Mouse (Mus musculus): ENCODE data around the gene Dnah14. TPM values are rescaled to one million over a fixed set of nuclear protein-coding genes. Genes with fewer than 3 reads are reported as not detected.
A peak's percentile ranks its signal among the peaks of the same experiment; 100 is the strongest.

The Dnah14 gene
- polyA plus RNA-seq, 1 experiment from 2014 or later: 0.93 TPM

DNA sequence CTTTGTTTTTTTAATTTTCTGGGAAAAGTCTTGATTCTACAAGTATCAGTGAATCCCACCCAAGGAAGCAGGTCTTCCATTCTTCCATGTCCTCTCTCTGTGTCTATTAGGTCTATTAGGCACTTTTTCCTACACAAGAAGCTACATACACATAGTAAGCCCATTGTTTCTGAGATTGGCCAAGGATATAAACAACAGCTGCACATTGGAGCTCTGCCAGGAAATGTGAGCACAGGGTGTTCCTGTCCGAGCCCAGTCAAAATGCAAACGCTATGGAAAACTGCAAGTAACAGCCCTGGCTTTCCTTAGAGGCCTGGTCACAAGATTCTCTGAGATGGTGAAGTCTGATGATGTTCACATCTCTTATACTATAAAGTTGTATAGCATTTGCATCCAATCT, 217.2 kb downstream of the Dnah14 start:
- 67% methylated on average over 2 of the region's 2 CpGs for WGBS
- H3K9ac ChIP-seq (replicated peaks; ENCODE audit: low read length): no peak overlapping the region
- no peaks in the 10 kb centered on the region for H3K27me3 ChIP-seq (ENCODE audit: control insufficient read depth, insufficient read depth, low read length)
- no peaks in the 10 kb centered on the region for H3K36me3 ChIP-seq (ENCODE audit: control insufficient read depth, insufficient read depth, low read length)
- no peaks in the 10 kb centered on the region for H3K9me3 ChIP-seq (ENCODE audit: control insufficient read depth, low read length)
- DNase-seq: peak; percentile 15
- no peak overlapping the region for H3K4me3 ChIP-seq (replicated peaks; ENCODE audit: low read depth, low read length)
- H3K4me1 ChIP-seq (ENCODE audit: control insufficient read depth, insufficient read depth, low read length): no peaks in the 10 kb centered on the region
- H3K27ac ChIP-seq (replicated peaks; ENCODE audit: low read depth, low read length): no peak overlapping the region
- no peak for ATAC-seq (ENCODE audit: low FRiP score, low TSS enrichment)
- no peak overlapping the region for H3K4me2 ChIP-seq (ENCODE audit: low read length)

GRCm38 (mm10) chr1:181799911-181800310, 223.6 kb downstream of the Dnah14 start:
- Histone ChIP-seq H3K4me1 (ENCODE audit: control insufficient read depth, insufficient read depth, low read length) (no peaks in the 10 kb centered on the region), H3K9ac (replicated peaks; ENCODE audit: low read length) (no peak overlapping the region), H3K9me3 (ENCODE audit: control insufficient read depth, low read length) (no peaks in the 10 kb centered on the region), H3K27me3 (ENCODE audit: control insufficient read depth, insufficient read depth, low read length) (no peaks in the 10 kb centered on the region), H3K4me2 (ENCODE audit: low read length) (no peak overlapping the region), H3K27ac (replicated peaks; ENCODE audit: low read depth, low read length) (no peak overlapping the region), H3K4me3 (replicated peaks; ENCODE audit: low read depth, low read length) (no peak overlapping the region), H3K36me3 (ENCODE audit: control insufficient read depth, insufficient read depth, low read length) (no peaks in the 10 kb centered on the region)
- no peak for DNase-seq
- 92% methylated on average over 3 of the region's 3 CpGs for WGBS
- ATAC-seq (ENCODE audit: low FRiP score, low TSS enrichment): no peak

- no peak overlapping the region for H3K9ac ChIP-seq (replicated peaks; ENCODE audit: low read length)
- H3K36me3 ChIP-seq (ENCODE audit: control insufficient read depth, insufficient read depth, low read length): no peaks in the 10 kb centered on the region
- ATAC-seq (ENCODE audit: low FRiP score, low TSS enrichment) (no peak), DNase-seq (no peak)
- no peaks in the 10 kb centered on the region for H3K9me3 ChIP-seq (ENCODE audit: control insufficient read depth, low read length)
- 78% methylated on average over 4 of the region's 4 CpGs for WGBS
- no peaks in the 10 kb centered on the region for H3K4me1 ChIP-seq (ENCODE audit: control insufficient read depth, insufficient read depth, low read length)
- H3K4me3 ChIP-seq (replicated peaks; ENCODE audit: low read depth, low read length): no peak overlapping the region
- H3K4me2 ChIP-seq (ENCODE audit: low read length): no peak overlapping the region
- H3K27me3 ChIP-seq (ENCODE audit: control insufficient read depth, insufficient read depth, low read length): no peaks in the 10 kb centered on the region
- no peak overlapping the region for H3K27ac ChIP-seq (replicated peaks; ENCODE audit: low read depth, low read length)
Measured at GRCm38 (mm10) chr1:181800667-181801066, 224.3 kb downstream of the Dnah14 start.

DNA sequence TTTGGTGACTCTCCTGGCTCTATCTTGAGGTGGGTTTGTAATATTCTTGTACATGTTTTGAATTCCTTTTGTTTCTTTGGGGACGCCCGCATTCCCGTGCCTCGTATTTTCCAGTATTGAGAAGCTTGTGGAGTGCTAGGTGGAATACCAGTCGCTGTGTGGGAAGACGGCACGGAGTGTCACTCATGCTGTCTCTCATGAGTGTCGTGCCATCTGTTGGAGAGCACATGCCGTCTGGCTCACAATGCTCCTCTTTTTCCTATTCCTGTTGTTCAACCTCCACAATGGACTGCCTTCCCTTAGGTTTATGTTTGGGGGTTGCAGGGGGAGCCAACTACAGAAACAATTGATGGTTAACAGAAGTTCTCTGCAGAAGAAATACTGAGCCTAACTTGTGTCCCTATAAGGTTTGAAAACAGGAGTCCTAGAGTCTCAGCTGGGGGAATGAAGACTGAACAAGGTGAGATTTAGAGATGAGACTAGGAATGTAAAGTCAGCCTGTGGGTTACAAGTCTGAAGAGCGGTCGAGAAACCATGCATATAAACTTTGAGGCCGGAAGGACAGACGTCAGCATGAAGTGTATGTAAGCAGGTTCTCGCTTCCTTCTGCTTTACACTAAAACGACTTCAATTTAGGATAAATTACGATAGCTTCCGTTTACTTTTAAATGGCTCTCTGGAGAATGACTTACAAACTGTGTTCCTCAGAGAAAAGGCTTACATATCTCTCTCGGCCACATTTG, 235.3 kb downstream of the Dnah14 start:
- ATAC-seq (ENCODE audit: low FRiP score, low TSS enrichment): no peak
- Histone ChIP-seq H3K4me2 (ENCODE audit: low read length) (no peak overlapping the region), H3K36me3 (ENCODE audit: control insufficient read depth, insufficient read depth, low read length) (peaks cover 24% of the 10 kb centered on the region), H3K9ac (replicated peaks; ENCODE audit: low read length) (no peak overlapping the region), H3K27me3 (ENCODE audit: control insufficient read depth, insufficient read depth, low read length) (no peaks in the 10 kb centered on the region), H3K4me1 (ENCODE audit: control insufficient read depth, insufficient read depth, low read length) (no peaks in the 10 kb centered on the region), H3K4me3 (replicated peaks; ENCODE audit: low read depth, low read length) (no peak overlapping the region), H3K9me3 (ENCODE audit: control insufficient read depth, low read length) (no peaks in the 10 kb centered on the region), H3K27ac (replicated peaks; ENCODE audit: low read depth, low read length) (no peak overlapping the region)
- DNase-seq: no peak
- 91% methylated on average over 18 of the region's 18 CpGs for WGBS

- H3K9ac ChIP-seq (replicated peaks; ENCODE audit: low read length): no peak overlapping the region
- no peak overlapping the region for H3K27ac ChIP-seq (replicated peaks; ENCODE audit: low read depth, low read length)
- H3K27me3 ChIP-seq (ENCODE audit: control insufficient read depth, insufficient read depth, low read length): no peaks in the 10 kb centered on the region
- H3K4me3 ChIP-seq (replicated peaks; ENCODE audit: low read depth, low read length): no peak overlapping the region
- no peak for DNase-seq
- ATAC-seq (ENCODE audit: low FRiP score, low TSS enrichment): no peak
- H3K4me2 ChIP-seq (ENCODE audit: low read length): no peak overlapping the region
- H3K9me3 ChIP-seq (ENCODE audit: control insufficient read depth, low read length): no peaks in the 10 kb centered on the region
- WGBS: 96% methylated on average over 7 of the region's 7 CpGs
- H3K36me3 ChIP-seq (ENCODE audit: control insufficient read depth, insufficient read depth, low read length): peaks cover 87% of the 10 kb centered on the region
- no peaks in the 10 kb centered on the region for H3K4me1 ChIP-seq (ENCODE audit: control insufficient read depth, insufficient read depth, low read length)
Measured at GRCm38 (mm10) chr1:181826716-181827115, 250.4 kb downstream of the Dnah14 start.

GRCm38 (mm10) chr1:181828365-181828764, 252.0 kb downstream of the Dnah14 start:
- no peaks in the 10 kb centered on the region for H3K4me1 ChIP-seq (ENCODE audit: control insufficient read depth, insufficient read depth, low read length)
- H3K36me3 ChIP-seq (ENCODE audit: control insufficient read depth, insufficient read depth, low read length): peaks cover 89% of the 10 kb centered on the region
- H3K4me2 ChIP-seq (ENCODE audit: low read length): no peak overlapping the region
- no peaks in the 10 kb centered on the region for H3K27me3 ChIP-seq (ENCODE audit: control insufficient read depth, insufficient read depth, low read length)
- DNase-seq (no peak), ATAC-seq (ENCODE audit: low FRiP score, low TSS enrichment) (no peak)
- H3K27ac ChIP-seq (replicated peaks; ENCODE audit: low read depth, low read length): no peak overlapping the region
- 92% methylated on average over 5 of the region's 5 CpGs for WGBS
- H3K4me3 ChIP-seq (replicated peaks; ENCODE audit: low read depth, low read length): no peak overlapping the region
- no peak overlapping the region for H3K9ac ChIP-seq (replicated peaks; ENCODE audit: low read length)
- H3K9me3 ChIP-seq (ENCODE audit: control insufficient read depth, low read length): no peaks in the 10 kb centered on the region

DNA sequence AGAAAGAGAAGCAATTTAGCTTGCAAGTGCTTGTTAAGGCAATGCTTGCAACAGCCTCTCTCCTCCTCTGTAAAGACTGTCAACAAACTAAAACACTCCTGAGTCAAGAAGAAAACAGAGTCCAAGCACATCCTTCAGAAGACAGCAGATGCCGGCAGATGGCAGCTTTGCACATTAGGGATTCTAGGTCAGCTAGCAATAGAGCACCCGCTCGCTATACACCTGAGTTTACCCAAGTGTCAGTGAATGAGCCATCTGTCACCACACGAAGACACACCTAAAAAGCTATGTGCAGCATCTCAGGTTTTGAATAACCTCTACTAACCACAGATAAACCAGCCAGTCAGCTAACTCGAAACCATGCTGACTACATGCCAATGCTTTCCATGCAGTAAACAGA, 256.4 kb downstream of the Dnah14 start:
- Histone ChIP-seq H3K36me3 (ENCODE audit: control insufficient read depth, insufficient read depth, low read length) (peaks cover 75% of the 10 kb centered on the region), H3K27ac (replicated peaks; ENCODE audit: low read depth, low read length) (no peak overlapping the region), H3K4me1 (ENCODE audit: control insufficient read depth, insufficient read depth, low read length) (no peaks in the 10 kb centered on the region), H3K4me3 (replicated peaks; ENCODE audit: low read depth, low read length) (no peak overlapping the region), H3K9ac (replicated peaks; ENCODE audit: low read length) (no peak overlapping the region), H3K9me3 (ENCODE audit: control insufficient read depth, low read length) (no peaks in the 10 kb centered on the region), H3K4me2 (ENCODE audit: low read length) (no peak overlapping the region), H3K27me3 (ENCODE audit: control insufficient read depth, insufficient read depth, low read length) (no peaks in the 10 kb centered on the region)
- DNase-seq (no peak), ATAC-seq (ENCODE audit: low FRiP score, low TSS enrichment) (no peak)
- WGBS: 95% methylated on average over 5 of the region's 5 CpGs

DNA sequence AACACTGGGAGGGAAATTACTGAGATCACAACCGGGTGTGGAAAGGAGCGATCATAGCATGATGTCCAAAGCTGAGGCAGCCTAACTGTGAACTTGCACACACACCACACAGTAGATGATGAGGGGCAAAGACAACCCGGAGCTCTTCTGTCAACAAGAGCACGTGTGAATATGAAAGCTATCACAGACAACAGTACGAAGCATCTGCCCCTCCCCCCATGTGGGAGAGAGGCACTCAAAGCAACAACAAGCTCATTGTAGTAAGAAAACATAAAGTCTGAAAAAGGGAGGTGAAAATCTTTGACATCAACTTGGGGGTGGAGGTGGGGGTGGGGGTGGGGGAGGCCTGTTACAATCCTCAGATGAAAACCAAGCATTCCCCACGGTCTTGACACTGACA, 256.8 kb downstream of the Dnah14 start:
- Histone ChIP-seq H3K4me3 (replicated peaks; ENCODE audit: low read depth, low read length) (no peak overlapping the region), H3K27me3 (ENCODE audit: control insufficient read depth, insufficient read depth, low read length) (no peaks in the 10 kb centered on the region), H3K36me3 (ENCODE audit: control insufficient read depth, insufficient read depth, low read length) (peaks cover 71% of the 10 kb centered on the region), H3K9me3 (ENCODE audit: control insufficient read depth, low read length) (no peaks in the 10 kb centered on the region), H3K27ac (replicated peaks; ENCODE audit: low read depth, low read length) (no peak overlapping the region), H3K4me2 (ENCODE audit: low read length) (no peak overlapping the region), H3K9ac (replicated peaks; ENCODE audit: low read length) (no peak overlapping the region), H3K4me1 (ENCODE audit: control insufficient read depth, insufficient read depth, low read length) (no peaks in the 10 kb centered on the region)
- DNase-seq (no peak), ATAC-seq (ENCODE audit: low FRiP score, low TSS enrichment) (no peak)
- 88% methylated on average over 6 of the region's 6 CpGs for WGBS

GRCm38 (mm10) chr1:181838111-181838510, 261.8 kb downstream of the Dnah14 start:
- ATAC-seq (ENCODE audit: low FRiP score, low TSS enrichment) (no peak), DNase-seq (no peak)
- 82% methylated on average over 5 of the region's 5 CpGs for WGBS
- H3K9ac ChIP-seq (replicated peaks; ENCODE audit: low read length): no peak overlapping the region
- no peak overlapping the region for H3K4me2 ChIP-seq (ENCODE audit: low read length)
- no peak overlapping the region for H3K4me3 ChIP-seq (replicated peaks; ENCODE audit: low read depth, low read length)
- H3K36me3 ChIP-seq (ENCODE audit: control insufficient read depth, insufficient read depth, low read length): peaks cover 28% of the 10 kb centered on the region
- H3K27me3 ChIP-seq (ENCODE audit: control insufficient read depth, insufficient read depth, low read length): no peaks in the 10 kb centered on the region
- H3K9me3 ChIP-seq (ENCODE audit: control insufficient read depth, low read length): no peaks in the 10 kb centered on the region
- peaks cover 16% of the 10 kb centered on the region for H3K4me1 ChIP-seq (ENCODE audit: control insufficient read depth, insufficient read depth, low read length)
- no peak overlapping the region for H3K27ac ChIP-seq (replicated peaks; ENCODE audit: low read depth, low read length)
